Mouse (Mus musculus) embryo, embryonic 10 days (tissue): ENCODE results near the gene Pla2g2d.

Experiments
- DNase-seq: peaks from one replicate; pipeline ENCODE4 v3.0.0-alpha.2; 2015; ENCODE audit warnings: low spot score

Pla2g2d gene

GRCm38 (mm10) chr4:138825751-138826567, 50.4 kb downstream of the Pla2g2d start:
- peak; percentile 49 for DNase-seq

- no peak for DNase-seq
Observed at GRCm38 (mm10) chr4:138827147-138827546, 51.6 kb downstream of the Pla2g2d start.
